In genomic region chr11:69156800-69157199, GRCm38 (mm10) we compare ENCODE assay signal across 9 mouse cellular contexts. TPM values are rescaled to one million over a fixed set of nuclear protein-coding genes. Genes with fewer than 3 reads are reported as not detected.
DNase-seq lines count a peak whose midpoint lies in the region; ATAC-seq and TF ChIP-seq lines count a peak whose summit lies in the region.
"Had no signal": no experiment of that assay in that cellular context is flagged by ENCODE, and none has a peak within 500 bp of the region (broad histone marks: within the 10 kb centered on the region; RNA-seq: fewer than 3 reads in every experiment).

TSS of gene Alox12b (plus strand) at chr11:69156989.

- H3K9me3 ChIP-seq in intestine, embryonic 14.5 days (ENCODE audit: control insufficient read depth, low read length), result no peaks in the 10 kb centered on the region
- H3K9me3 ChIP-seq in intestine, postnatal 0 days (ENCODE audit: control insufficient read depth), result no peaks in the 10 kb centered on the region

- H3K9ac ChIP-seq in intestine, embryonic 14.5 days (ENCODE audit: low read length), result no peak within 1 kb of the TSS
- no peak within 1 kb of the TSS for H3K9ac ChIP-seq in intestine, postnatal 0 days (ENCODE audit: low read depth, low read length)

- no peak; the same call in 1 of the 2 replicates for ATAC-seq in intestine, embryonic 14.5 days (replicated peaks; ENCODE audit: low FRiP score, low TSS enrichment, low read depth)
- ATAC-seq in intestine, postnatal 0 days, result no peak
- ATAC-seq in erythroid progenitor cell, adult 5-6 weeks (replicated peaks; ENCODE audit: low FRiP score, poor library complexity, severe bottlenecking), result 0 out of 2 replicates have a peak, but pooled peaks have one; percentile 43
- 0 out of 2 replicates have a peak, but pooled peaks have one; percentile 29 for ATAC-seq in megakaryocyte progenitor cell, adult 5-6 weeks (replicated peaks; ENCODE audit: poor library complexity)
- no peak for ATAC-seq in erythroblast, adult 5-6 weeks (replicated peaks; ENCODE audit: low FRiP score, poor library complexity, severe bottlenecking)

- peak within 1 kb of the TSS; percentile 28; the same call in 1 of the 2 replicates for H3K4me2 ChIP-seq in intestine, embryonic 14.5 days (ENCODE audit: low read length)
- no peak within 1 kb of the TSS for H3K4me2 ChIP-seq in intestine, postnatal 0 days (replicated peaks; ENCODE audit: low read depth)

- TF ChIP-seq CTCF in intestine, postnatal 0 days (IDR thresholded peaks at IDR 0.05; ENCODE audit: low read depth), result no peak

- H3K36me3 ChIP-seq in intestine, embryonic 14.5 days (ENCODE audit: control insufficient read depth, insufficient read depth, low read length), result no peaks in the 10 kb centered on the region
- no peaks in the 10 kb centered on the region for H3K36me3 ChIP-seq in intestine, postnatal 0 days (ENCODE audit: control insufficient read depth, insufficient read depth)

- WGBS in intestine, embryonic 14.5 days, result 5% methylated on average over 18 of the region's 18 CpGs
- 2% methylated on average over 18 of the region's 18 CpGs for WGBS in intestine, postnatal 0 days

- 0 out of 2 replicates have a peak within 1 kb of the TSS, but pooled peaks have one; percentile 8 for H3K4me3 ChIP-seq in intestine, embryonic 14.5 days (ENCODE audit: low read depth, low read length)
- no peak within 1 kb of the TSS for H3K4me3 ChIP-seq in intestine, postnatal 0 days (ENCODE audit: low read depth, low read length)

- peaks cover 27% of the 10 kb centered on the region for H3K27me3 ChIP-seq in intestine, embryonic 14.5 days (replicated peaks; ENCODE audit: control insufficient read depth, insufficient read depth, low read length)
- H3K27me3 ChIP-seq in intestine, postnatal 0 days (replicated peaks; ENCODE audit: control insufficient read depth, insufficient read depth, low read length), result peaks cover 26% of the 10 kb centered on the region; the same call in 1 of the 2 replicates

- 0 out of 2 replicates have a peak, but pooled peaks cover 2% of the 10 kb centered on the region for H3K4me1 ChIP-seq in intestine, embryonic 14.5 days (replicated peaks; ENCODE audit: control insufficient read depth, insufficient read depth, low read length)
- H3K4me1 ChIP-seq in intestine, postnatal 0 days (replicated peaks; ENCODE audit: control insufficient read depth, insufficient read depth, low read length), result no peaks in the 10 kb centered on the region

- no peak within 1 kb of the TSS for H3K27ac ChIP-seq in intestine, embryonic 14.5 days (ENCODE audit: low read depth)
- no peak within 1 kb of the TSS for H3K27ac ChIP-seq in intestine, postnatal 0 days (ENCODE audit: low read depth, low read length)

- peak; percentile 57 for DNase-seq in intestine, embryonic 14.5 days (ENCODE audit: low spot score)
- peak; percentile 55 for DNase-seq in MN1 (ENCODE audit: low spot score)
- DNase-seq in urinary bladder, adult 18-20 months (ENCODE audit: low spot score in 2 of 2), result no peak
- no peak for DNase-seq in gastrocnemius, adult 8-10 months (ENCODE audit: low spot score in 2 of 2)

RNA-seq across cellular contexts. Expression of gene Alox12b, which starts in this region (rescaled TPM):
- 0.12 and 0.28 TPM in 2 replicates for polyA plus RNA-seq in intestine, embryonic 14.5 days (2014; fragmentation: Nextera tagmentation; extraction: Ambion mirVana)
- 0.08 and 0.13 TPM in 2 replicates for polyA plus RNA-seq in intestine, postnatal 0 days (2015; fragmentation: Nextera tagmentation; extraction: Ambion mirVana)
- total RNA-seq in erythroid progenitor cell, adult 5-6 weeks (2015; ENCODE audit: low replicate concordance), result not detected in 2 replicates
- not detected in 2 replicates for total RNA-seq in erythroid progenitor cell, adult 5-6 weeks (2017; ENCODE audit: low replicate concordance)
- not detected in 2 replicates for total RNA-seq in megakaryocyte progenitor cell, adult 5-6 weeks (2015)
- total RNA-seq in megakaryocyte progenitor cell, adult 5-6 weeks (2017), result not detected in 2 replicates
- total RNA-seq in erythroblast, adult 5-6 weeks (2015; ENCODE audit: low replicate concordance), result not detected in 2 replicates
- total RNA-seq in erythroblast, adult 5-6 weeks (2017; ENCODE audit: low replicate concordance), result not detected in 2 replicates
- total RNA-seq in gastrocnemius, adult 8-10 months (2022), result not detected
- polyA plus RNA-seq: small intestine, adult 2 months had no signal

Comparison
In these comparisons a context has a peak if more than half of its experiments do, and no peak if none do; other contexts are left out.
1. Peak in DNase-seq, H3K4me3 ChIP-seq and H3K4me2 ChIP-seq in intestine, embryonic 14.5 days; RNA of the gene not detected or under 1 TPM.
2. Peak in ATAC-seq in erythroid progenitor cell, adult 5-6 weeks; RNA of the gene not detected or under 1 TPM.
3. Peak in ATAC-seq in megakaryocyte progenitor cell, adult 5-6 weeks; RNA of the gene not detected or under 1 TPM.